Mouse (Mus musculus) skeletal muscle tissue, adult 2 months (tissue): ENCODE results near the gene Rbms2.

ENCODE experiments used
- DNase-seq: peaks from one replicate; pipeline ENCODE4 v3.0.0-alpha.2; 2012; ENCODE audit warnings: low read depth, low spot score

Rbms2 gene

GRCm38 (mm10) chr10:128140236-128140952 is 39.7 kb downstream of the Rbms2 start:
- peak; percentile 49 for DNase-seq

GRCm38 (mm10) chr10:128135374-128135773 is 44.7 kb downstream of the Rbms2 start:
- DNase-seq = no peak

- no peak for DNase-seq
Observed at GRCm38 (mm10) chr10:128133650-128134332, 46.3 kb downstream of the Rbms2 start.

- DNase-seq = no peak
Observed at GRCm38 (mm10) chr10:128131812-128132211, 48.3 kb downstream of the Rbms2 start.

- no peak for DNase-seq
Observed at GRCm38 (mm10) chr10:128131297-128131696, 48.8 kb downstream of the Rbms2 start.

GRCm38 (mm10) chr10:128128143-128128542 is 52.0 kb downstream of the Rbms2 start:
- no peak for DNase-seq

GRCm38 (mm10) chr10:128127497-128127896 is 52.6 kb downstream of the Rbms2 start:
- DNase-seq = no peak

GRCm38 (mm10) chr10:128125951-128126350 is 54.1 kb downstream of the Rbms2 start:
- no peak for DNase-seq

- no peak for DNase-seq
Observed at GRCm38 (mm10) chr10:128124831-128125230, 55.3 kb downstream of the Rbms2 start.

- no peak for DNase-seq
Observed at GRCm38 (mm10) chr10:128123833-128124232, 56.3 kb downstream of the Rbms2 start.

- no peak for DNase-seq
Observed at GRCm38 (mm10) chr10:128111227-128111626, 68.9 kb downstream of the Rbms2 start.

- peak; percentile 66 for DNase-seq
Observed at GRCm38 (mm10) chr10:128110103-128110761, 69.9 kb downstream of the Rbms2 start.

GRCm38 (mm10) chr10:128097587-128097971 is 82.5 kb downstream of the Rbms2 start:
- DNase-seq = no peak

GRCm38 (mm10) chr10:128096693-128097586 is 83.2 kb downstream of the Rbms2 start:
- peak; percentile 55 for DNase-seq

GRCm38 (mm10) chr10:128096313-128096692 is 83.8 kb downstream of the Rbms2 start:
- no peak for DNase-seq

- DNase-seq = no peak
Observed at GRCm38 (mm10) chr10:128095003-128095636, 85.0 kb downstream of the Rbms2 start.

GRCm38 (mm10) chr10:128094340-128094968 is 85.6 kb downstream of the Rbms2 start:
- DNase-seq = peak; percentile 80

- DNase-seq = no peak
Observed at GRCm38 (mm10) chr10:128093496-128094294, 86.4 kb downstream of the Rbms2 start.
